Mouse (Mus musculus) kidney, adult 2 months (tissue): ENCODE results near the gene Snrnp70.

Source experiments
- CTCF ChIP-seq: fragments of 200-500 bp; conservative IDR thresholded peaks from 2 replicates; pipeline ENCODE4 v1.5.1; 2011; ENCODE audit warnings: low read depth, mild to moderate bottlenecking, control low read depth, low read length, moderate library complexity, mixed read lengths; ENCODE audit not compliant: insufficient read depth, insufficient read length
- POLR2A ChIP-seq: fragments of 200-500 bp; IDR thresholded peaks from one replicate; pipeline ENCODE4 v1.6.1; 2011; ENCODE audit warnings: low read depth, low read length, control low read depth

- TF ChIP-seq CTCF (no peak), POLR2A (no peak)
These were observed 6.1 kb upstream of the Snrnp70 start for GRCm38 (mm10) chr7:45401521-45402085.
